Mouse (Mus musculus): ENCODE measurements around the gene Angptl7.

GRCm38 (mm10) chr4:148464869-148465268 lies 35.4 kb downstream of the Angptl7 start:
- TF ChIP-seq CTCF (IDR thresholded peaks at IDR 0.05), result no peak
- TF ChIP-seq EP300 (IDR thresholded peaks at IDR 0.05), result no peak

All from lung, postnatal 0 days (tissue).